Mouse (Mus musculus) neutrophil, adult 5-6 weeks (primary cell): ENCODE measurements around the gene Gm815. TPM values are rescaled to one million over a fixed set of nuclear protein-coding genes. Genes with fewer than 3 reads are reported as not detected.

ENCODE experiments used
- ATAC-seq: fragments of 151-379, 151-347 bp; 2 replicates; pipeline ENCODE4 v1.8.0; 2017; ENCODE audit warnings: mild to moderate bottlenecking, moderate TSS enrichment; ENCODE audit not compliant: insufficient number of reproducible peaks, poor library complexity, low FRiP score, severe bottlenecking; ENCODE audit errors: extremely low read depth
- total RNA-seq: library from RNA; stranded (forward); fragments of 200-1000 nt; gene quantifications from 2 replicates; pipeline ENCODE4 v1.2.3, GENCODE M21; 2017

The Gm815 gene
- total RNA-seq, 1 experiment from 2014 or later = not detected

GRCm38 (mm10) chr19:26872886-26873285, 12.8 kb upstream of the Gm815 start:
- ATAC-seq = no peak

DNA sequence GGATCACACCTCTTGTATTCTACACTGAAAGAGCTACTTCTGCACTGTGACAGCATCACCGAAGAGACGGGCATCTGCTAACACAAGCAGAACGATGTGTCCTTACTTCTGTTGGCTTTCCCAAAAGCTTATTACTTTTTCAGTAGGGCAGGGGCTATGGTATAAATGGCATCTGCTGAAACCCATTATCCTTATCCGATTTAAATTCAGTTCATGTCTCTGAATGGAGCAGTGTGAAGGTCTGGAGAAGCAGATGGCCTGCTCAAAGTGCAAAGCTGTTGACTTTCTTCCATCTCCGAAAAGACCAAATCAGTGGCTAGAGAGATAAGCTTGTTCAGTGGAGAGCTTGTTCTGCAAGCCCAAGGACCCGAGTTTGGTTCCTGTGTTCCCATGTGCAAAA, 10.1 kb upstream of the Gm815 start:
- no peak for ATAC-seq

DNA sequence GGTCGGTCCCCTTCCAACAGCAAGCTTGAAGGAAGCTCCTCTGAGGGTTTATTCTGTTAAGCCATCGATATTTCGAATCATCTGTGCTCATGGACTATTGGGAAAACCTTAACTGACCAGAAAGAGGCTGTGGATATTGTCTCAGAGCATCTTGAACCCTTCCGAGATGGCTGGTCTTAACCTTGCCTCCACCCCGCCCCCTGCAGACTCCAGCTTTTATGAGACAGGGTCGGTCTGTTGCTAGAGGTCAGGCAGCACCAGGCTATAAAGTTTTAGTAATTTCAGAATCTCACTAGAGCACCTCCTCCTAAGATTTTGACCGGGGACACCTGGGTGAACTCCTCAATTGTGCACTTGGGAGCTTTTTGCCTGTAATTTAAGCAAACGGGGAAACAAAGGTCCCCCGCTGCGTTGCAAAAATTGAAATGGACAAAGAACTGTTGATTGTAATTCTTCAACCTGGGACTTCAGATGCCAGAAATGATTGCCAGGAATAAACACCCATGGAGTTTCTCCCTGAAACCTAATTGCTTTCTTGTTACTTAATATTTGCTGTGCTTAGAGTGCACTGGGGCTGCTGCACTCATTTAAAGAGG, 8.4 kb upstream of the Gm815 start:
- no peak for ATAC-seq

GRCm38 (mm10) chr19:26879856-26880255, 5.8 kb upstream of the Gm815 start:
- no peak for ATAC-seq

GRCm38 (mm10) chr19:26881866-26882427, 3.7 kb upstream of the Gm815 start:
- no peak for ATAC-seq

- no peak for ATAC-seq
Observed at GRCm38 (mm10) chr19:26888171-26888570, 2.5 kb downstream of the Gm815 start.

GRCm38 (mm10) chr19:26891306-26891964, 5.8 kb downstream of the Gm815 start:
- ATAC-seq = no peak

- no peak for ATAC-seq
Observed at GRCm38 (mm10) chr19:26892861-26893260, 7.2 kb downstream of the Gm815 start.

GRCm38 (mm10) chr19:26902162-26902561, 16.5 kb downstream of the Gm815 start:
- no peak for ATAC-seq

GRCm38 (mm10) chr19:26914245-26914644, 28.6 kb downstream of the Gm815 start:
- ATAC-seq = no peak

GRCm38 (mm10) chr19:26920816-26921215, 35.1 kb downstream of the Gm815 start:
- no peak for ATAC-seq

- no peak for ATAC-seq
Observed at GRCm38 (mm10) chr19:26930295-26931283, 44.9 kb downstream of the Gm815 start.

GRCm38 (mm10) chr19:26934186-26934585, 48.5 kb downstream of the Gm815 start:
- ATAC-seq = no peak
